Mouse (Mus musculus) layer of hippocampus, adult 11-12 months (tissue): ENCODE results near the gene Hist1h3c.
"Not testable (repeated sequence)": the region's sequence is repeated elsewhere in the genome, so short reads cannot be mapped to it uniquely, and the experiment has no call there.

ENCODE experiments used
- DNase-seq: peaks from one replicate; pipeline ENCODE4 v3.0.0; 2022; ENCODE audit warnings: low spot score

Hist1h3c gene

GRCm38 (mm10) chr13:23757211-23757773 lies 11.9 kb upstream of the Hist1h3c start:
- no peak for DNase-seq

GRCm38 (mm10) chr13:23756790-23757189 lies 11.4 kb upstream of the Hist1h3c start, which contains the start of gene Hist1h4b:
Hist1h4b (plus strand) TSS chr13:23757013.
- DNase-seq = peak; percentile 92

- DNase-seq = no peak
Measured at GRCm38 (mm10) chr13:23755000-23755399, 9.6 kb upstream of the Hist1h3c start.

- no peak for DNase-seq
Measured at GRCm38 (mm10) chr13:23753314-23754078, 8.1 kb upstream of the Hist1h3c start.

GRCm38 (mm10) chr13:23752742-23753172 lies 7.4 kb upstream of the Hist1h3c start:
- no peak for DNase-seq

- DNase-seq = peak; percentile 95
Measured at GRCm38 (mm10) chr13:23752067-23752741, 6.8 kb upstream of the Hist1h3c start, which contains the start of gene Hist1h3b. Hist1h3b (plus strand) TSS chr13:23752267.

GRCm38 (mm10) chr13:23751478-23751956 lies 6.1 kb upstream of the Hist1h3c start:
- no peak for DNase-seq

GRCm38 (mm10) chr13:23750839-23751477 lies 5.6 kb upstream of the Hist1h3c start, which contains the start of gene Hist1h2ab:
Hist1h2ab (plus strand) TSS chr13:23751126.
- not testable (repeated sequence) for DNase-seq

- DNase-seq = no peak
Measured at GRCm38 (mm10) chr13:23749563-23750121, 4.2 kb upstream of the Hist1h3c start.

GRCm38 (mm10) chr13:23747892-23748288 lies 2.5 kb upstream of the Hist1h3c start:
- DNase-seq = no peak

GRCm38 (mm10) chr13:23747081-23747891 lies 1.9 kb upstream of the Hist1h3c start:
- DNase-seq = no peak

GRCm38 (mm10) chr13:23746201-23747080 lies 1.0 kb upstream of the Hist1h3c start, which contains the start of gene Hist1h2bb:
Hist1h2bb (plus strand) TSS chr13:23746734.
- DNase-seq = peak; percentile 71

GRCm38 (mm10) chr13:23744421-23745380 lies 701 bp downstream of the Hist1h3c start:
- no peak for DNase-seq

- DNase-seq = no peak
Measured at GRCm38 (mm10) chr13:23743963-23744362, 1.4 kb downstream of the Hist1h3c start.

GRCm38 (mm10) chr13:23743215-23743614 lies 2.2 kb downstream of the Hist1h3c start:
- no peak for DNase-seq

GRCm38 (mm10) chr13:23742007-23742406 lies 3.4 kb downstream of the Hist1h3c start:
- no peak for DNase-seq

GRCm38 (mm10) chr13:23740910-23741309 lies 4.5 kb downstream of the Hist1h3c start:
- no peak for DNase-seq

GRCm38 (mm10) chr13:23740256-23740840 lies 5.1 kb downstream of the Hist1h3c start:
- no peak for DNase-seq
